Mouse (Mus musculus) 3T3-L1 (cell line): ENCODE results near the gene Tsc2.
"Not testable (repeated sequence)": the region's sequence is repeated elsewhere in the genome, so short reads cannot be mapped to it uniquely, and the experiment has no call there.

ENCODE experiments used
- DNase-seq: peaks from one replicate; pipeline ENCODE4 v3.0.0-alpha.2; 2015; ENCODE audit warnings: low read depth, low spot score

The Tsc2 gene

DNA sequence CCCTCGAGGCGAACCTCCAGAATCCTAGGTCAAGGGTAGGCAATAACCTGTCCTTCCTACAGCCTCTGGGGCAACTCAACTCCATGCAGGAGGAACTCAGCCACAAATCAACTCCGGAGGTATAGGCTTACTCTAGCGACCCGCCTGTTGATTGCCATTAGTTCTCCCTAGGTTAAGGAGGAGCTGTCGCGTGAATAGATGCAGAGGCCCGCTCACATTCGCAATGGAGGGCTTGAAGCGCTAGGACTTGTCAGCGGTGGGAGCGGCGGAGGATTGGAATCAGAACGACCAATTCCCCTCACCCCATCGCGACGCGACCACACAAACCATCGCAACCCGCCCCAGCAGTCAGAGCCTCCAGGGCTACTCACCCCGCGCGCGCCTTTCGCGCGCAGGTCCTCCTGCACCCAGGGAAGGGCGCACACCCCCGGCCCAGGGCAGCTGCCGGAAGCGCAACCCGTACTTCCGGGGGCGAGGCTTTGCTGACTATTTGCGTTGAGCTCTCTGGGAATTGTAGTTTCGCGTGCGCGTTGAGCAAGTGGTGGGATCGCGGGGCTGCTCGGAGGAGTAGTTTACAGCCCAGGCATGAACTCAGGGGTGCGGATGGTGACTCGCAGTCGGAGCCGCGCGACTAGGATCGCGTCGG lies at the start of gene Tsc2, which contains the start of gene Nthl1:
Gene Tsc2 (minus strand): TSS at position 464 of the 646 bp plus-strand sequence.
Gene Nthl1 (plus strand): TSS at position 514 of the 646 bp plus-strand sequence.
- DNase-seq = peak; percentile 88

- no peak for DNase-seq
Measured at GRCm38 (mm10) chr17:24677500-24678080, 45.2 kb upstream of the Tsc2 start.

DNA sequence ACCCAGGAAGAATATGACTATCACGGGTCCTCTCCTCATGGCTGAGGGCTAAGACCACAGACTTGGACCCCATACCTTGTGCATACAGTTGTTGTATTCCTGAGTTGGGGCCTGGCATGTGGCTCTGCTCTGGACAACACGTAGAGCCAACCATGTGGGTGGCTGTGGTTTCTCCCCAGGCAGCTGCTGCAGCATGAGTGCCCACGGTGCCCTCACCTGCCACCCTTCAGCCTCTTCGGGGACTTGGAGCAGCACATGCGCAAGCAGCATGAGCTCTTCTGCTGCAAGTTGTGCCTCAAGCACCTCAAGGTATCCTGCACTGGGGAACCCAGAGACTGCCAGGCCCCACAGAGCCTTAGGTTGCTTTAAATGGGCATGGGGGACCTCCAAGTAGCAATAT lies 44.4 kb upstream of the Tsc2 start:
- DNase-seq = no peak

DNA sequence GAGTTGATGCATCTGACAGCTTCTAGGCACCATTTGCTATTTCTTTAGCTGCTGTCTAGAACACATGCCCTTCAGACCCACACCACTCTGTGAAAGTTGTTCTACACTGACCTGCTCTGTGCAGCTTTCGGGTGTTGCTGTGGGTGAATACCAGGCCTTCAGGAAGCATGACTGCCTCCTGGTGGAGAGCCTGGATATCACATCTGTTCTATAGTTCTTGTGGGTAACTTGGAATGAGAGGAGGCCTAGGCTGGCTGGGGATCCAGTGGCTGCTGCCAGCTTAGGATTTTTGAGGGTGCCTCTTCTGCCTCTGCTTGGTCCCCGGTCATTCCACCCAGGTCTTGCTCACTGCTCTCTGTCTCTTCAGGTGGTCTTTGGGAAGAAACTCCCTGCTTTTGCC lies 43.8 kb upstream of the Tsc2 start:
- peak; percentile 91 for DNase-seq

DNA sequence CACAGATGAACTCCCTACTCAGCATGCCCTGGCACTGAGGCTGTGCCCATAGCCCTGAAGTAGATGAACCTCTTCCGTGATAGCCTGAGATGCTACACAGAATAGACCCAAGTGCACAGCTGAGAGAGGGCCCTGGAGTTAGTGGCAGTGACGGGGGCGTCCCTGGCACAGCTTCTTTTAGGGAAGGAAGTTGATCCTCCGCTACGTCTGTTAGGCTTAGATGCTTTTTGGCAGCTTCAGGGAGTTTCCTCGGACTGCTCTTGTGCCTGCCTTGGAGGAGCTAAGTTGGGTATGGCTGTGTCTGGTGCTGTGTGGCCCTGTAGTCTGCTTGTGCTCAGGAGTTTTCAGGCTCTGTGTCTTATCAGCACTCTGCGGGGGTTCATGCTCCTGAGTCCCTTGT lies 41.8 kb upstream of the Tsc2 start:
- no peak for DNase-seq

DNA sequence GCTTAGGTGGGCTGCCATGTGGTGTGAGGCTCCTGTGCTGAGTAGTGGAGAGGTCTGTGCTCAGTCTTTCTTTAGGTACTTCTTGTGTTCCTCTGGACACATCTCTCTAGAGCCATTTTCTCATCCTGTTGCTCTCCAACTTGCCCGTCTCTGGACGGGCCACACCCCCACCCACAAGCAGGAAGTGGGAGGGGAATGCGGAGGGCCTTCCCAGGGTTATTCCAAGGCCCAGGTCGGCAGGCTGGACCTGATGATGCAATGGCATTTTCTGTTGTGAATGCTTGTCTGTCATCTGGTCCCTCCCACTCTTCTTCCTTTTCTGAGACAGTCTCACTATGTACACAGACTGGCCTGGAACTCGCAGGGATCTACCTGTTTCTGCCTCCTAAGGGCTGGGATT lies 39.7 kb upstream of the Tsc2 start:
- DNase-seq = peak; percentile 88

- DNase-seq = no peak
Measured at GRCm38 (mm10) chr17:24671346-24671745, 38.9 kb upstream of the Tsc2 start.

DNA sequence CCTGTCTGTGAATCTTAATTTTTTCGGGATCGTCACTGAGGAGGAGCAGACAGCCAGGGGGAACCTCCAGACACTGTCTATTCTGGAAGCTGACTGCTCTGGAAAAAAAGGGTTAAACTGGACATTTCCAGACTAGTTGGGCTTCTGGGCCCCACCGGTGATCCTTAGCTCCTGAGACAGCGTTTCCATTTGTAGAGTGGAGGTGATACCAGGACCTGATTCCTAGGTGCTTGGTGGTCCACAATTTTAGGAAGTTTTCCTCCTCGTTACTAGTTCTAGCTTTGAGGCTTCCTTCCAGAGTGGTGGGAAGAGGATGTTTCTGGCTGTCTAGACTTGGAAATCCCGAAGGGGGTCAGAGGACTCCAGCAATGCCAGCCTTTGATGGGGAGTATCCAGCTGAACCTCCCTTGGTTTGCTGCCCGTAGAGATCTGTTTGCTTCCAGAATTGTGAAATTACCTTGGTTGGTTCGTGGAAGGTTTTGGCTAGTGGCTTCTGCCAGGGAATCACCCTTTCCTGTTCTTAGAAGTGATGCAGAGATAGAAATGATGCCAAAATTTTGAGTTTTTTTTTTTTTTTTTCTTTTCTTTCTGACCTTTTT lies 37.9 kb upstream of the Tsc2 start:
- DNase-seq = peak; percentile 42

GRCm38 (mm10) chr17:24669545-24670245 lies 37.3 kb upstream of the Tsc2 start, which contains the start of gene Zfp598:
Gene Zfp598 (plus strand): TSS chr17:24669687.
- peak; percentile 89 for DNase-seq

DNA sequence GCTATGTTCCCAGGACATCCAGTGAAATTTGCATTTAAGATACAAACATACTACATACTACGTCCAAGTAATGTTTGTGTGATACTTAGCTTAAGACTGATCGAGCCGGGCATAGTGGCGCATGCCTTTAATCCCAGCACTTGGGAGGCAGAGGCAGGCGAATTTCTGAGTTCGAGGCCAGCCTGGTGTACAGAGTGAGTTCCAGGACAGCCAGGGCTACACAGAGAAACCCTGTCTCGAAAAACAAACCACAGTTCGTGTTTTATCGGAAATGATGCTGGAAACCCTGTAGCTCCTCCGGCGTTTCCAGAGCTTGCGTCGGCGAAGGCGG lies 36.7 kb upstream of the Tsc2 start:
- DNase-seq = not testable (repeated sequence)

- DNase-seq = peak; percentile 86
Measured at GRCm38 (mm10) chr17:24667416-24667815, 35.0 kb upstream of the Tsc2 start.

DNA sequence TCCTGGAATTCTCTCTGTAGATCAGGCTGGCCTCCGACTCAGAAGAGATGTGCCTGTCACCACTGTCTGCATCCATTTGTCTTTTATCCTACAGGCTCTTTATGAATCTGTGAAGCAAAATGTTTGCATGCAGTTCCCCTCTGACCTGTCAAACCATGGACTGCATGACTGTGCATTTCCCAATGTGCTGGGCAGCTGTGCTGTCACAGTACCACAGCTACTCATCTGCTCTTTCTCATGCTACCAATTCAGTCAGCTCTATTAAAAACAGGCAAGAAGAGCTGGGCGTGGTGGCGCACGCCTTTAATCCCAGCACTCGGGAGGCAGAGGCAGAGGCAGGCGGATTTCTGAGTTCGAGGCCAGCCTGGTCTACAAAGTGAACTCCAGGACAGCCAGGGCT lies 34.6 kb upstream of the Tsc2 start:
- not testable (repeated sequence) for DNase-seq

- DNase-seq = no peak
Measured at GRCm38 (mm10) chr17:24658017-24658758, 25.8 kb upstream of the Tsc2 start, which contains the start of gene Npw. Gene Npw (minus strand): TSS chr17:24658457.

DNA sequence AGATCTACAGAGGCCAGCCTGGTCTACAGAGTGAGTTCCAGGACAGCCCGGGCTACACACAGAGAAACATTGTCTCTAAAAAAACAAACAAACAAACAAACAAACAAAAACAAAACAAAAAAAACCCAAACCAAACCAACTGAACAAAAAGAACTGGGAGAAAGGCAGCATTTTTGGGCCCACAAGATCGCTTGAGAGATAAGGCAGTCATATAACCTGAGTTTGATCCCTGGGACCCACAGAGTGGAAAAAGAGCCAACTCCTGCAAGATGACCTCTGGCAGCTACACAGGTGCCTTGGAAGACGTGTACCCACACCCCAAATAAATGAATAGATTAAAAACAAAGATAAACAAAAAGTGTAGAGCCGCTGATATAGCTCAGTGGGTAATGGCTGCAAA lies 22.5 kb upstream of the Tsc2 start:
- DNase-seq = no peak

DNA sequence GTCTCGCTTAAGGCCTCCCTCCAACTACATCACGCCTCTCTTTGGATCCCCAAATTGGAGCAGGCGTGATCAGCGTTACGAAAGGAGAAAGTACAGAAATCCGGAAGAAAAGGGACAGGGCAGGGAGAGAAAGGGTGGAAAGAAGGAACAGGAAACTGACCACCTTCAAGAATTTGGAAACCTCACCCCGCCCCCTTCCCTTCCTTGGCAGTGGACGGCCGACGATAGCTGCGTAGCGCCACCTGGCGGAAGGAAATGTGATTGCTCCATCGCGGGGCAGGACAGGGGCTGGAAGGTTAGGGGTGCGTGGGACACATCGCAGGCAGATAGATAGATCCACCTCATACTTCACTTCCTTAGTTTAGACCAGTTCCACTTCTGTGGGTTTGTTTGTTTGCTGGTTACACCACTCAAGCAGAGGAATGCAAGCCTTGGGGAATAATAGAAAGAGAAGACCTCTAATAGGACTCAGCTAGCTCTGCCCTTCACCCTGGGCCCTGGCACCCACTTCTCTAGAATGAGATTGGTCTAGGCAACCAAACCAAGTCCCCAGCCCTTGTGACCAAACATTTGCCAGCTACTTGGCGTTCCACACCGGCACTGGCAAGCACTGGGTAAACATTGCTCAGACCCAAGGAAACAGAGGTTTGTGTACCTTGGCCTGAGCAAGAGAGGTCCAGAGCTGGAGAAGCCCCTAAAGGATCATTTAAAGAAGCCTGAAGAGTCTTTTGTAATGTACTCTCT lies 21.7 kb upstream of the Tsc2 start:
- peak; percentile 74 for DNase-seq

GRCm38 (mm10) chr17:24651835-24652234 lies 19.4 kb upstream of the Tsc2 start:
- no peak for DNase-seq

- no peak for DNase-seq
Measured at GRCm38 (mm10) chr17:24650766-24651165, 18.3 kb upstream of the Tsc2 start.

- DNase-seq = peak; percentile 25
Measured at GRCm38 (mm10) chr17:24650070-24650616, 17.7 kb upstream of the Tsc2 start, which contains the start of gene Slc9a3r2. Gene Slc9a3r2 (minus strand): TSS chr17:24650327.

GRCm38 (mm10) chr17:24649581-24650069 lies 17.2 kb upstream of the Tsc2 start:
- DNase-seq = peak; percentile 58

DNA sequence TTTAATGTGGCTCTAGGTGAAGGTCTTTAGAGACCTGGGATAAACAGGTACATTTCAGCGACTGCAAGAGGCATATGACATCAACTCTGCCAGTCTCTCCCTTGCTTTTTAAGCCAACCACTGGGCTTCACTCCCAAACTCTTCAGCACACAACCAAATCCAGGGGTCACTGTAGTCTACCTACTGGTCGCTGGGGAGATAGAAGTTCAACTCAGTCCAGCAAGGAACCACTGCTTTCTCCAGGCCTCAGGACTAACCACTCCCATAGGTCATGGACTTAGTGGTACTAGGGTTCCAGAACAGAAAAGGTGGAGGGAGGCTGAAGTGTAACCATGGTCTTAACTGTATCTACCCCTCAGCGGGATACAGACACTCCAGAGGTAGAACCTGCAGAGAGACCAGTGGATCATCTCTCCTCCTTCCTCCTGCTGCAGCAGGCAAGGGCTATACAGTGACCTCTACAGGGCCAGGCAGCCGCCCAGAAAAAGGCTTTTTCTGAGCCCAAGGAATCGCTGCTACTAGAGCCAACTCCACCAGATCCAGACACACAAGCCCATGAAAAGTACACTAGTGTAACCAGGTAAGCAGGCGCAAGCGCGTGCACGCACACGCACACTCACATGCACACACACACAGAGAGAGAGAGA lies 16.4 kb upstream of the Tsc2 start:
- peak; percentile 38 for DNase-seq
